ENCODE assay signal across 8 mouse cellular contexts in the genomic region with DNA sequence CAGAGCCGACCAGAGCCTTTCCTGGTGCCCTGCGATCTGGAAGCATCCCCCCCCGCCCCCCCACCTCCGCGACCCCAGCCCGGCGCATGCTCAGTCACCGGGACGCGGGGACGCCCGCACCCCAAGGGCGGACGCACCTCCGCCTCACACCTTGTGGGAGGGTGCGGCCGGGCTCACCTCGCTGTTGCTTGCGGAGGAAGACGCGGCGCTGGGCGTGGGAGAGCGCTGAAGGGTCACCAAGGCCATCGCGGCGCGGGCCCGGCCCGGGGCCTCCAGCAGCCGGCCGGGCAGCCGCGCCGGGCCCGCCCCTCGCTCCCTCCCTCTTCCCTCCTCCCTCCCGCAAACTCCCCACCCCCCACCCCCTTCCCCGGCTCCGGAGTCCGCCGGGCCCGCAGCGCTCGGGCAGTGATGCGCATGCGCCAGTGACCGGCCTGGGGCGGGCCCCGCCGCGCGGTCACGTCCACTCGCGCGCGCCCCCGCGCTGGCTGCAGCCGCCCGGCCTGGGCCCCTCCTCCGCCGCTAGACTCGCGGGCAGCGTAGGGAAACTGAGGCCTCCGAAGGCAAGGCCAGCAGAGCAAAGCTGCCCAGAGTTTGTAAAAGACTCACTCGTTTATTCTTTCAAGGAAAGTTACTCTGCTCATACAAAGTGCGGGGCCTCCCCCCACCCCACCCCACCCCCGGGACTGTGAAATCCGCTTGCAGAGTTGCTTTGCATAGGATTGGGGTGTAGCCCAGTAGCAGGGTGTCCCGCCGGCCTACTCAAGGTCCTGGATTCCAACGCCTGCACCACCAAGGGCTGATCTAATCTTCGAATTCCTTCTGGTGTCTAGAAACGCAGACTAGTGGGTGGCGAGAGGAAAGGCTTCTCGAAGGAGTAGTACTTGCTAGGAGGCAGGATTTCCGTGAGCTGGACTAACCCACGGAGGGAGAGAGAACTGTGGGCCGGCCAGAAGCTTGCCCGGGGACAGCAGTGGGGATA. TPM values are rescaled to one million over a fixed set of nuclear protein-coding genes. Genes with fewer than 3 reads are reported as not detected.
DNase-seq lines count a peak whose midpoint lies in the region; ATAC-seq and TF ChIP-seq lines count a peak whose summit lies in the region.

A gene (minus strand): TSS at position 408 of the 979 bp plus-strand sequence.

- H3K4me3 ChIP-seq in E14TG2a.4 (replicated peaks; ENCODE audit: low read length), result peak within 1 kb of the TSS; percentile 79
- H3K4me3 ChIP-seq in forebrain, embryonic 16.5 days (replicated peaks; ENCODE audit: low read length), result peak within 1 kb of the TSS; percentile 80
- peak within 1 kb of the TSS; percentile 86 for H3K4me3 ChIP-seq in lung, embryonic 15.5 days
- peak within 1 kb of the TSS; percentile 61 for H3K4me3 ChIP-seq in thymus, adult 2 months (ENCODE audit: control insufficient read depth, insufficient read depth, low read length)

- ATAC-seq in forebrain, embryonic 16.5 days, result peak; percentile 83
- ATAC-seq in lung, embryonic 15.5 days (ENCODE audit: borderline replicate concordance, extremely low read depth, low FRiP score, low TSS enrichment), result peak; percentile 88

- no peak for TF ChIP-seq CTCF in E14TG2a.4 (conservative IDR thresholded peaks at IDR 0.05; ENCODE audit: low read length)
- no peak for TF ChIP-seq CTCF in thymus, adult 2 months (IDR thresholded peaks at IDR 0.05; ENCODE audit: borderline replicate concordance, control insufficient read depth, extremely low read depth, insufficient read depth, low read length, poor library complexity)

- peaks cover 8% of the 10 kb centered on the region for H3K36me3 ChIP-seq in E14TG2a.4 (ENCODE audit: insufficient read depth, low read length)
- H3K36me3 ChIP-seq in forebrain, embryonic 16.5 days (ENCODE audit: control insufficient read depth, insufficient read depth), result no peaks in the 10 kb centered on the region
- 0 out of 2 replicates have a peak, but pooled peaks cover 5% of the 10 kb centered on the region for H3K36me3 ChIP-seq in lung, embryonic 15.5 days
- no peaks in the 10 kb centered on the region for H3K36me3 ChIP-seq in thymus, adult 2 months (ENCODE audit: control insufficient read depth, insufficient read depth, low read length)

- H3K4me2 ChIP-seq in forebrain, embryonic 16.5 days (ENCODE audit: low read length), result peak within 1 kb of the TSS; percentile 78
- H3K4me2 ChIP-seq in lung, embryonic 15.5 days, result peak within 1 kb of the TSS; percentile 90

- peak; percentile 88 for DNase-seq in cerebellum, adult 11-12 months
- DNase-seq in heart, postnatal 25 days (ENCODE audit: low spot score), result peak; percentile 87
- peak; percentile 40 to 85 for DNase-seq in layer of hippocampus, adult 8-10 months (ENCODE audit: low spot score in 2 of 2)
- DNase-seq in ovary, adult 18-20 months (ENCODE audit: low spot score), result peak; percentile 82
- DNase-seq in thymus, adult 2 months, result peak; percentile 61

- no peak for TF ChIP-seq POLR2A in thymus, adult 2 months (IDR thresholded peaks at IDR 0.05; ENCODE audit: control insufficient read depth, extremely low read depth, insufficient read depth, low read length, poor library complexity)

- peak within 1 kb of the TSS; percentile 92 for H3K9ac ChIP-seq in forebrain, embryonic 16.5 days (replicated peaks; ENCODE audit: low read depth, low read length)
- peak within 1 kb of the TSS; percentile 77 for H3K9ac ChIP-seq in lung, embryonic 15.5 days

- 2% methylated on average over 65 of the region's 83 CpGs for WGBS in forebrain, embryonic 16.5 days
- 1% methylated on average over 83 of the region's 83 CpGs for WGBS in lung, embryonic 15.5 days
- WGBS in thymus, adult 2 months, result 3% methylated on average over 81 of the region's 83 CpGs

- no peaks in the 10 kb centered on the region for H3K9me3 ChIP-seq in E14TG2a.4 (ENCODE audit: low read length)
- no peaks in the 10 kb centered on the region for H3K9me3 ChIP-seq in forebrain, embryonic 16.5 days (ENCODE audit: control insufficient read depth, low read length)
- H3K9me3 ChIP-seq in lung, embryonic 15.5 days, result no peaks in the 10 kb centered on the region

- intact Hi-C loops in heart, postnatal 25 days (cut with DNase I), result loop anchor here (2.0 kb wide), 1 partner anchor 35 kb away; no protein-coding TSS in a partner anchor

- peaks cover 47% of the 10 kb centered on the region for H3K4me1 ChIP-seq in E14TG2a.4 (replicated peaks; ENCODE audit: low read depth, low read length)
- peaks cover 34% of the 10 kb centered on the region for H3K4me1 ChIP-seq in forebrain, embryonic 16.5 days (replicated peaks; ENCODE audit: control insufficient read depth, insufficient read depth, low read length)
- H3K4me1 ChIP-seq in lung, embryonic 15.5 days, result peaks cover 42% of the 10 kb centered on the region
- peaks cover 8% of the 10 kb centered on the region for H3K4me1 ChIP-seq in thymus, adult 2 months (replicated peaks; ENCODE audit: control insufficient read depth, insufficient read depth, low read length)

- H3K27me3 ChIP-seq in E14TG2a.4 (ENCODE audit: insufficient read depth, low read length), result peaks cover 2% of the 10 kb centered on the region; the same call in 1 of the 2 replicates
- no peaks in the 10 kb centered on the region for H3K27me3 ChIP-seq in forebrain, embryonic 16.5 days (replicated peaks; ENCODE audit: control insufficient read depth, insufficient read depth, low read length)
- H3K27me3 ChIP-seq in lung, embryonic 15.5 days, result no peaks in the 10 kb centered on the region
- no peaks in the 10 kb centered on the region; the same call in 1 of the 2 replicates for H3K27me3 ChIP-seq in thymus, adult 2 months (ENCODE audit: control insufficient read depth, insufficient read depth, low read length)

- peak within 1 kb of the TSS; percentile 88 for H3K27ac ChIP-seq in forebrain, embryonic 16.5 days (ENCODE audit: low read length)
- peak within 1 kb of the TSS; percentile 86 for H3K27ac ChIP-seq in lung, embryonic 15.5 days
- H3K27ac ChIP-seq in thymus, adult 2 months (ENCODE audit: control insufficient read depth, insufficient read depth, low read length), result peak within 1 kb of the TSS; percentile 52

RNA-seq across cellular contexts. Expression of the gene that starts here (rescaled TPM):
- 11.2 and 12.4 TPM in 2 replicates for polyA plus RNA-seq in forebrain, embryonic 16.5 days (2015; fragmentation: Nextera tagmentation; extraction: Ambion mirVana)
- 10 to 100 TPM; 13.4 to 16.9 TPM for total RNA-seq in heart, postnatal 25 days (2021)
- total RNA-seq in layer of hippocampus, adult 8-10 months (2022), result 10 to 100 TPM; 27.9 to 32.3 (median 29.3) TPM
- polyA plus RNA-seq in lung, embryonic 15.5 days (2015; fragmentation: Nextera tagmentation; extraction: Ambion mirVana), result 15.7 and 16.6 TPM in 2 replicates
- polyA plus RNA-seq in thymus, adult 2 months (2012; rRNA removed), result 10.7 and 11.6 TPM in 2 replicates

Comparison
In these comparisons a context has a peak if more than half of its experiments do, and no peak if none do; other contexts are left out.
1. Peak in every context shown above with its lines: DNase-seq, ATAC-seq, H3K4me3 ChIP-seq and H3K27ac ChIP-seq.